Mouse (Mus musculus) left cerebral cortex, adult 2 months (tissue): ENCODE data around the gene Surf4. TPM values are rescaled to one million over a fixed set of nuclear protein-coding genes. Genes with fewer than 3 reads are reported as not detected.

Source experiments
- DNase-seq, 2 experiments: peaks; one replicate each; pipeline ENCODE4 v3.0.0; 2021 to 2022; ENCODE audit warnings: low spot score in 2 of 2, mixed read lengths in 1 of 2; ENCODE audit errors: extremely low spot score in 1 of 2
- H3K27ac ChIP-seq: fragments of 200-600 bp; 2 replicates; pipeline ENCODE4 v1.8.1; 2022
- H3K4me3 ChIP-seq: fragments of 200-600 bp; 2 replicates; pipeline ENCODE4 v1.8.1; 2022
- CTCF ChIP-seq: fragments of 200-600 bp; IDR thresholded peaks from 2 replicates; pipeline ENCODE4 v1.8.1; 2022; ENCODE audit warnings: antibody characterized with exemption, mild to moderate bottlenecking, moderate library complexity
- intact Hi-C: fragments of 180-260 bp; cut with DNase I; formaldehyde crosslinking; loops from one replicate; pipeline ENCODE4 v1.15.1; 2025
- long read RNA-seq, 2 experiments: library from polyadenylated mRNA; stranded (forward); transcript quantifications; one replicate each; pipeline ENCODE4 v2.0.0; 2021; ENCODE audit warnings: borderline mapping rate in 2 of 2
- total RNA-seq, 2 experiments: library from RNA; stranded (reverse); gene quantifications; 2 replicates each; pipeline ENCODE4 v1.2.3; 2021

Gene Surf4
- 10 to 100 TPM; 46.6 to 50.0 TPM for total RNA-seq
- long read RNA-seq, experiment 1, transcript Surf4-201 (6 exons, 3,281 nt), result major isoform, 80 of 87 reads
- long read RNA-seq, experiment 1, partial matches to known transcripts, result 2 of 87 reads
- long read RNA-seq, experiment 1, other reads (novel, unspliced or antisense), result 5 of 87 reads
- long read RNA-seq, experiment 2, transcript Surf4-201 (6 exons, 3,281 nt), result major isoform, 50 of 54 reads
- long read RNA-seq, experiment 2, partial matches to known transcripts, result 2 of 54 reads
- long read RNA-seq, experiment 2, other reads (novel, unspliced or antisense), result 2 of 54 reads

GRCm38 (mm10) chr2:26933304-26934055, at the start of gene Surf4, which contains the start of gene Stkld1:
TSS of gene Surf4 (minus strand) at chr2:26933928.
TSS of gene Stkld1 (plus strand) at chr2:26934047.
- no peak; the same call in 1 of the 2 replicates for TF ChIP-seq CTCF

GRCm38 (mm10) chr2:26980361-26980760, 46.6 kb upstream of the Surf4 start:
- DNase-seq, result no peak
- TF ChIP-seq CTCF, result no peak
- intact Hi-C loops, result no loop called here
- H3K27ac ChIP-seq, result no peak overlapping the region
- H3K4me3 ChIP-seq, result no peak overlapping the region

More at GRCm38 (mm10) chr2:26933304-26934055, at the start of gene Surf4, which contains the start of gene Stkld1:
- H3K4me3 ChIP-seq, result peak within 1 kb of the TSS; percentile 96
- intact Hi-C loops, result loop anchor here (1.0 to 5.0 kb wide), 5 partner anchors 17 to 94 kb away; partner anchors contain the start of genes Med22, Rpl7a, Slc2a6 and Surf1
- peak; percentile 93 to 95 for DNase-seq
- peak within 1 kb of the TSS; percentile 91 for H3K27ac ChIP-seq

- no peak for TF ChIP-seq CTCF
- intact Hi-C loops, result no loop called here
- no peak for DNase-seq
- no peak overlapping the region for H3K27ac ChIP-seq
- H3K4me3 ChIP-seq, result no peak overlapping the region
These were observed 40.2 kb upstream of the Surf4 start for GRCm38 (mm10) chr2:26973960-26974359.

GRCm38 (mm10) chr2:26973116-26973515, 39.4 kb upstream of the Surf4 start, which contains the start of gene Adamts13:
TSS of gene Adamts13 (plus strand) at chr2:26973416.
- DNase-seq, result no peak
- intact Hi-C loops, result no loop called here
- Histone ChIP-seq H3K4me3 (no peak within 1 kb of the TSS), H3K27ac (no peak within 1 kb of the TSS)
- no peak for TF ChIP-seq CTCF

- DNase-seq, result no peak
- no peak overlapping the region for H3K27ac ChIP-seq
- peak; percentile 5 for TF ChIP-seq CTCF
- intact Hi-C loops, result no loop called here
- no peak overlapping the region for H3K4me3 ChIP-seq
These were observed 33.5 kb upstream of the Surf4 start for GRCm38 (mm10) chr2:26967262-26967661.

GRCm38 (mm10) chr2:26964724-26965370, 31.1 kb upstream of the Surf4 start:
- no peak for TF ChIP-seq CTCF
- intact Hi-C loops, result loop anchor here (1.0 kb wide), 2 partner anchors 44 to 63 kb away; partner anchors contain the start of genes Cacfd1 and Surf6
- no peak for DNase-seq
- Histone ChIP-seq H3K27ac (peak overlapping the region; percentile 98), H3K4me3 (peak overlapping the region; percentile 84)

GRCm38 (mm10) chr2:26963923-26964723, 30.4 kb upstream of the Surf4 start, which contains the start of gene Rexo4:
TSS of gene Rexo4 (minus strand) at chr2:26964386.
- Histone ChIP-seq H3K4me3 (peak within 1 kb of the TSS; percentile 84), H3K27ac (peak within 1 kb of the TSS; percentile 98)
- no peak for TF ChIP-seq CTCF
- peak; percentile 92 to 93 for DNase-seq
- intact Hi-C loops, result loop anchor here (1.0 to 2.0 kb wide), 3 partner anchors 29 to 62 kb away; partner anchors contain the start of genes Cacfd1, Stkld1 and Surf6

GRCm38 (mm10) chr2:26960756-26961155, 27.0 kb upstream of the Surf4 start:
- intact Hi-C loops, result no loop called here
- H3K4me3 ChIP-seq, result no peak overlapping the region
- DNase-seq, result no peak
- no peak overlapping the region for H3K27ac ChIP-seq
- peak; percentile 33; the same call in 1 of the 2 replicates for TF ChIP-seq CTCF

GRCm38 (mm10) chr2:26957488-26957859, 23.7 kb upstream of the Surf4 start:
- DNase-seq, result no peak
- Histone ChIP-seq H3K4me3 (no peak overlapping the region), H3K27ac (no peak overlapping the region)
- no peak for TF ChIP-seq CTCF
- intact Hi-C loops, result no loop called here

- intact Hi-C loops, result no loop called here
- H3K4me3 ChIP-seq, result no peak overlapping the region
- no peak for DNase-seq
- no peak for TF ChIP-seq CTCF
- no peak overlapping the region for H3K27ac ChIP-seq
These were observed 23.2 kb upstream of the Surf4 start for GRCm38 (mm10) chr2:26956811-26957487.
